Mouse (Mus musculus) T-helper 17 cell (primary cell): ENCODE measurements around the gene Tmem147.
"Not testable (repeated sequence)": the region's sequence is repeated elsewhere in the genome, so short reads cannot be mapped to it uniquely, and the experiment has no call there.

Experiments used
- in situ Hi-C, 2 experiments: fragments of 300-600 bp; cut with MboI, MseI; formaldehyde crosslinking; loops; 1 replicate in 1 of 2; 2 replicates in 1 of 2; pipeline ENCODE4 v1.15.1; 2025; ENCODE audit warnings: high pct_unique_total_duplicates in 2 of 2

The Tmem147 gene

GRCm38 (mm10) chr7:30729396-30730063 is at the start of gene Tmem147:
Gene Tmem147, minus strand, starts transcription at chr7:30729540.
- in situ Hi-C loops, result no loop called here

- in situ Hi-C loops, result no loop called here
Observed at GRCm38 (mm10) chr7:30777911-30778310, 48.6 kb upstream of the Tmem147 start.

GRCm38 (mm10) chr7:30777081-30777579 is 47.8 kb upstream of the Tmem147 start:
- in situ Hi-C loops, result no loop called here

GRCm38 (mm10) chr7:30776104-30776503 is 46.8 kb upstream of the Tmem147 start:
- in situ Hi-C loops, result no loop called here

GRCm38 (mm10) chr7:30769236-30769635 is 39.9 kb upstream of the Tmem147 start:
- in situ Hi-C loops, result no loop called here

- in situ Hi-C loops, result no loop called here
Observed at GRCm38 (mm10) chr7:30766408-30766807, 37.1 kb upstream of the Tmem147 start.

- in situ Hi-C loops, result no loop called here
Observed at GRCm38 (mm10) chr7:30765173-30765572, 35.8 kb upstream of the Tmem147 start.

- in situ Hi-C loops, result no loop called here
Observed at GRCm38 (mm10) chr7:30763456-30763855, 34.1 kb upstream of the Tmem147 start, which contains the start of gene Dmkn. Gene Dmkn, plus strand, starts transcription at chr7:30763756.

GRCm38 (mm10) chr7:30761769-30762352 is 32.5 kb upstream of the Tmem147 start:
- in situ Hi-C loops, result no loop called here

GRCm38 (mm10) chr7:30758853-30759252 is 29.5 kb upstream of the Tmem147 start:
- in situ Hi-C loops, result no loop called here

GRCm38 (mm10) chr7:30757001-30757400 is 27.7 kb upstream of the Tmem147 start:
- in situ Hi-C loops, result no loop called here

GRCm38 (mm10) chr7:30751086-30751669 is 21.8 kb upstream of the Tmem147 start, which contains the start of gene Sbsn:
Gene Sbsn, plus strand, starts transcription at chr7:30751471.
- in situ Hi-C loops, result no loop called here

- in situ Hi-C loops, result no loop called here
Observed at GRCm38 (mm10) chr7:30749824-30750606, 20.7 kb upstream of the Tmem147 start.

- in situ Hi-C loops, result no loop called here
Observed at GRCm38 (mm10) chr7:30747525-30748204, 18.3 kb upstream of the Tmem147 start.

GRCm38 (mm10) chr7:30744022-30744598 is 14.8 kb upstream of the Tmem147 start:
- in situ Hi-C loops, result no loop called here

GRCm38 (mm10) chr7:30743617-30744016 is 14.3 kb upstream of the Tmem147 start, which contains the start of gene Gapdhs:
Gene Gapdhs, minus strand, starts transcription at chr7:30743681.
- in situ Hi-C loops, result not testable (repeated sequence)

- in situ Hi-C loops, result not testable (repeated sequence)
Observed at GRCm38 (mm10) chr7:30742570-30742969, 13.2 kb upstream of the Tmem147 start.

- in situ Hi-C loops, result no loop called here
Observed at GRCm38 (mm10) chr7:30736211-30736610, 6.9 kb upstream of the Tmem147 start.

- in situ Hi-C loops, result not testable (repeated sequence)
Observed at GRCm38 (mm10) chr7:30730064-30730722, 853 bp upstream of the Tmem147 start.

- in situ Hi-C loops, result no loop called here
Observed at GRCm38 (mm10) chr7:30728739-30729395, 473 bp downstream of the Tmem147 start.
